ENCODE assay signal across 8 mouse cellular contexts in the genomic region with DNA sequence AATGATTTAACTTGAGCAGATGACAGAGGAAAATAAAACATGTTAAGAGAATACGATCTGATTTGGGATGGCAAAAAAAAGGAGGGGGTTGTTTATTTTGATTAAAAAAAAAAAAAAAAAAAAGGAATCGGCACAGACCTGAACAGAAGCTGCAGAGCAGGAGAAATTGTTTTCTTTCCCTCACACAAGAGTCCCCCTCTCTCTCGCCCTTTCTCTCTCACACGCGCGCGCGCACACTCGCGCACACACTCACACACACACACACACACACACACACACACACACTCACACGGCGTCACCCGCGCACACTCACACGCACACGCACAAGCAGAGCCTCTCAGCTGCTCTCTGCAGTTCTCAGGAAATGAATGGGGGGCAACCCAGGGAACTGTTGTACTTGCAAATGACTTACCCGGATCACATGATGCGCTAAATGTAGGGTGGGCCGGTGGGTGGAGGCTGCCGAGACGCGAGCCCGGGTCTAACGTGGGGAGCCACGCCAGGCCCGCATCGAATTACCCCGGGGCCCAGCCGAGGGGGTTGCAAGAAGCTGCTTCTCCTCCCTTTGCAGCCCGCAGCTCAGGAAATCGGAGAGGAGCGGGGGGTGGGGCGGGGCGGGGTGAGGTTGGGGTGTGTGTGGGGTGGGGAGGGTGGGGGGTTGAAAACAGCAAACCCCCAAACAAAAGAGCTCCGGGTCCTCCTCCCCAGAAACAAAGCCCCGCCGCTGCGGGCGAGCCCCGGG. TPM values are rescaled to one million over a fixed set of nuclear protein-coding genes. Genes with fewer than 3 reads are reported as not detected.
DNase-seq lines count a peak whose midpoint lies in the region; ATAC-seq lines count a peak whose summit lies in the region.

Klf12 (minus strand) TSS at position 561 of the 742 bp plus-strand sequence.

- peak within 1 kb of the TSS; percentile 72 for H3K4me3 ChIP-seq in intestine, embryonic 15.5 days (replicated peaks)

- WGBS in intestine, embryonic 15.5 days, result 0% methylated on average over 38 of the region's 40 CpGs

- ATAC-seq in activated CD4-positive, CD25-positive, alpha-beta regulatory T cell, adult 4 months, result peak; percentile 54
- peak; percentile 86 for ATAC-seq in intestine, embryonic 15.5 days
- 0 out of 2 replicates have a peak, but pooled peaks have one; percentile 25 for ATAC-seq in megakaryocyte-erythroid progenitor cell, adult 5-6 weeks (replicated peaks; ENCODE audit: low FRiP score, low TSS enrichment, poor library complexity, severe bottlenecking)

- DNase-seq in embryo, embryonic 10 days (ENCODE audit: low spot score), result peak; percentile 88
- DNase-seq in gastrocnemius, postnatal 36 days, result peak; percentile 71
- DNase-seq in left cerebral cortex, postnatal 14 days (ENCODE audit: low spot score in 2 of 2), result peak; percentile 81 to 93
- peak; percentile 78 for DNase-seq in right cerebral cortex, postnatal 25 days
- peak; percentile 26 to 60 for DNase-seq in urinary bladder, postnatal 36 days (ENCODE audit: low spot score in 2 of 2)

- H3K9ac ChIP-seq in intestine, embryonic 15.5 days, result peak within 1 kb of the TSS; percentile 67

- peaks cover 14% of the 10 kb centered on the region for H3K4me1 ChIP-seq in intestine, embryonic 15.5 days (replicated peaks)

- peak within 1 kb of the TSS; percentile 97 for H3K4me2 ChIP-seq in intestine, embryonic 15.5 days (replicated peaks)

- H3K36me3 ChIP-seq in intestine, embryonic 15.5 days, result no peaks in the 10 kb centered on the region

- H3K27me3 ChIP-seq in intestine, embryonic 15.5 days (replicated peaks), result no peaks in the 10 kb centered on the region

- peak within 1 kb of the TSS; percentile 86 for H3K27ac ChIP-seq in intestine, embryonic 15.5 days

- no peaks in the 10 kb centered on the region for H3K9me3 ChIP-seq in intestine, embryonic 15.5 days

- intact Hi-C loops in gastrocnemius, postnatal 36 days (cut with DNase I), result loop anchor here (2.0 kb wide), 1 partner anchor 175 kb away; no protein-coding TSS in a partner anchor
- intact Hi-C loops in left cerebral cortex, postnatal 14 days (cut with DNase I), result loop anchor here (2.0 to 5.0 kb wide), 2 partner anchors 72 to 177 kb away; no protein-coding TSS in a partner anchor

RNA-seq across cellular contexts. Expression of gene Klf12, which starts in this region (rescaled TPM):
- polyA plus RNA-seq in activated CD4-positive, CD25-positive, alpha-beta regulatory T cell, adult 4 months (2017; shearing (Covaris generic)), result 1 to 10 TPM; 1.7 to 3.1 TPM
- 10 to 100 TPM in 1 of 2 experiments, 1 to 10 TPM in 1; 10.0 to 12.8 TPM for total RNA-seq in gastrocnemius, postnatal 36 days (2021)
- polyA plus RNA-seq in intestine, embryonic 15.5 days (2015; fragmentation: Nextera tagmentation; extraction: Ambion mirVana), result 10.6 TPM in 2 replicates
- 10 to 100 TPM; 44.3 to 44.5 TPM for total RNA-seq in left cerebral cortex, postnatal 14 days (2021)
- not detected in 2 replicates for total RNA-seq in megakaryocyte-erythroid progenitor cell, adult 5-6 weeks (2014; fragmentation: Nextera tagmentation)
- total RNA-seq in megakaryocyte-erythroid progenitor cell, adult 5-6 weeks (2017), result 6.7 TPM in 1 of 2 replicates, not detected in the other

Comparison
In these comparisons a context has a peak if more than half of its experiments do, and no peak if none do; other contexts are left out.
1. Peak in every context shown above with its lines: DNase-seq, ATAC-seq, H3K4me3 ChIP-seq and H3K27ac ChIP-seq.
2. ATAC-seq: peak in every context shown above with its lines; median percentile 86 in intestine, embryonic 15.5 days; 54 in activated CD4-positive, CD25-positive, alpha-beta regulatory T cell, adult 4 months; 25 in megakaryocyte-erythroid progenitor cell, adult 5-6 weeks.